Mouse (Mus musculus) midbrain, postnatal 0 days (tissue): ENCODE data around the gene Chst8. TPM values are rescaled to one million over a fixed set of nuclear protein-coding genes. Genes with fewer than 3 reads are reported as not detected.
A peak's percentile ranks its signal among the peaks of the same experiment; 100 is the strongest.

Source experiments
- ATAC-seq: fragments of 200-750 bp; cut with Nextera tagmentation; 2 replicates; pipeline ENCODE4 v1.8.0; 2017; ENCODE audit warnings: moderate number of reproducible peaks, mild to moderate bottlenecking, moderate TSS enrichment, moderate library complexity; ENCODE audit not compliant: low FRiP score
- DNase-seq: peaks from one replicate; pipeline ENCODE4 v3.0.0-alpha.2; 2015; ENCODE audit warnings: low spot score
- H3K27ac ChIP-seq: fragments of 300-500 bp; sonication (generic); 2 replicates; pipeline ENCODE4 v1.5.1; 2014; ENCODE audit warnings: low read depth, mild to moderate bottlenecking, low read length, mixed read lengths
- H3K27me3 ChIP-seq: fragments of 300-500 bp; sonication (generic); 2 replicates; pipeline ENCODE4 v1.6.1; 2014; ENCODE audit warnings: low read length, control low read depth, mixed read lengths; ENCODE audit not compliant: insufficient read depth
- H3K36me3 ChIP-seq: fragments of 300-500 bp; sonication (generic); 2 replicates; pipeline ENCODE4 v1.6.1; 2014; ENCODE audit warnings: low read length, control low read depth, mixed read lengths; ENCODE audit not compliant: insufficient read depth
- H3K4me1 ChIP-seq: fragments of 300-500 bp; sonication (generic); 2 replicates; pipeline ENCODE4 v1.6.1; 2014; ENCODE audit warnings: mild to moderate bottlenecking, control low read depth, antibody characterized with exemption, low read length, mixed read lengths; ENCODE audit not compliant: insufficient read depth
- H3K4me2 ChIP-seq: fragments of 300-500 bp; sonication (generic); 2 replicates; pipeline ENCODE4 v1.6.1; 2014; ENCODE audit warnings: low read depth, mild to moderate bottlenecking, low read length, mixed read lengths; ENCODE audit not compliant: poor library complexity, severe bottlenecking
- H3K4me3 ChIP-seq: fragments of 300-500 bp; sonication (generic); 2 replicates; pipeline ENCODE4 v1.5.1; 2014; ENCODE audit warnings: low read depth, mild to moderate bottlenecking, low read length, moderate library complexity
- H3K9ac ChIP-seq: fragments of 300-500 bp; sonication (generic); replicated peaks from 2 replicates; pipeline ENCODE4 v1.6.1; 2014; ENCODE audit warnings: mild to moderate bottlenecking, low read length, moderate library complexity, mixed read lengths; ENCODE audit not compliant: poor library complexity, severe bottlenecking
- H3K9me3 ChIP-seq: fragments of 300-500 bp; sonication (generic); 2 replicates; pipeline ENCODE4 v1.6.1; 2016; ENCODE audit warnings: low read length, control low read depth
- CTCF ChIP-seq: IDR thresholded peaks from 2 replicates; pipeline ENCODE4 v1.5.1; 2016; ENCODE audit warnings: antibody characterized with exemption, mild to moderate bottlenecking
- WGBS: fragments of 180-500 bp; shearing (Covaris S2); extraction: QIAGEN DNeasy Blood & Tissue Kit; methylation state at CpG from one replicate; pipeline ENCODE4 v1.1.7; 2014; 5-methylcytosine and 5-hydroxymethylcytosine counted together
- polyA plus RNA-seq: library from polyadenylated mRNA; unstranded; fragments of >200 nt; fragmentation: Nextera tagmentation; extraction: Ambion mirVana; gene quantifications from 2 replicates; pipeline ENCODE4 v1.2.1, GENCODE M21; 2015
- total RNA-seq: library from RNA; depleted of rRNA; stranded (reverse); fragments of >200 nt; gene quantifications from 2 replicates; pipeline ENCODE4 v1.2.3, GENCODE M21; 2014

Chst8 gene
- total and polyA plus RNA-seq, 2 experiments from 2014 or later, result 16.2 to 20.1 TPM

DNA sequence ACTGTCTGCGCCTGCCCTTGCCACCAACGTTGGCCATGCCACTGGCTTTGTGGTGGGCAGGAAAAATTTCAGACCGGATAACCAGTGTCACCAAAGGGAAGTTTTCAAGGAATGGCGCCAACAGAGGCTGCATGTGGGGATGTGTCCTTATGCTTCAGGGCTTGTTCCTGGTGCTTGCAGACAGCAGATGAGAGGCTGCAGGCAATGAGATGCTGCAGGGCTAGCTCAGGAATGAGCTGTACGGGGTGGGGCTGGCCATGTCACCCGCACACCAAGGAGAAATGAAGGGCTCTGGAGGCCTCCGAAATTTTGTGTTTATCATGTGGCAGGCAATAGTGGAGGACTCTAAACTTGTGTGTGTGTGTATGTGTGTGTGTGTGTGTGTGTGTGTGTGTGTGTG, 149.4 kb downstream of the Chst8 start:
- no peak overlapping the region for H3K9ac ChIP-seq
- H3K27ac ChIP-seq, result no peak overlapping the region
- H3K4me3 ChIP-seq, result no peak overlapping the region
- no peak overlapping the region for H3K4me2 ChIP-seq
- H3K27me3 ChIP-seq, result no peaks in the 10 kb centered on the region
- ATAC-seq (no peak), DNase-seq (no peak)
- no peaks in the 10 kb centered on the region for H3K4me1 ChIP-seq
- WGBS, result 46% methylated on average over 7 of the region's 7 CpGs
- TF ChIP-seq CTCF, result no peak
- no peaks in the 10 kb centered on the region for H3K9me3 ChIP-seq
- H3K36me3 ChIP-seq, result no peaks in the 10 kb centered on the region

DNA sequence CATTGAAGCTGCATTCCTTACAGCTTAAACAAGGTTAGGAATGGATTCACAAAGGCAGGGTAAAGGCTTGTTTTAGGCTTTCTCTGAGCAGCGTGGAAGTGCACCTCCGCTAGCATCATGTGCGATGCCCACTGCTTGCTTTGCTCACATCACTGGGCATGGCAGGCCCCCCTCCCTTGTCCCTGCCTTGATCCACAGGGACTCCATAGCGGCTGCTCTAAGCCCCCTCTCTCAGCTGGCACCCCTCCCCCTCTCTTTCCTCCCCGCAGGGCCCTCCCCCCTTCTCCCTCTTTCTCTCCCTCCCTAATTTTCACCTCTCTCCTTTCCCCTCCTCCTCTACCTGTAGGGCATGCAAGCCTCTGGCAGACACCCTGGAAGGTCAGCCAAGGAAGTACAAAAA, 150.3 kb downstream of the Chst8 start:
- Histone ChIP-seq H3K4me2 (no peak overlapping the region), H3K9me3 (no peaks in the 10 kb centered on the region), H3K27ac (no peak overlapping the region), H3K9ac (no peak overlapping the region), H3K4me1 (no peaks in the 10 kb centered on the region), H3K27me3 (no peaks in the 10 kb centered on the region), H3K36me3 (no peaks in the 10 kb centered on the region), H3K4me3 (no peak overlapping the region)
- WGBS, result 18% methylated on average over 5 of the region's 5 CpGs
- ATAC-seq (no peak), DNase-seq (no peak)
- no peak for TF ChIP-seq CTCF

DNA sequence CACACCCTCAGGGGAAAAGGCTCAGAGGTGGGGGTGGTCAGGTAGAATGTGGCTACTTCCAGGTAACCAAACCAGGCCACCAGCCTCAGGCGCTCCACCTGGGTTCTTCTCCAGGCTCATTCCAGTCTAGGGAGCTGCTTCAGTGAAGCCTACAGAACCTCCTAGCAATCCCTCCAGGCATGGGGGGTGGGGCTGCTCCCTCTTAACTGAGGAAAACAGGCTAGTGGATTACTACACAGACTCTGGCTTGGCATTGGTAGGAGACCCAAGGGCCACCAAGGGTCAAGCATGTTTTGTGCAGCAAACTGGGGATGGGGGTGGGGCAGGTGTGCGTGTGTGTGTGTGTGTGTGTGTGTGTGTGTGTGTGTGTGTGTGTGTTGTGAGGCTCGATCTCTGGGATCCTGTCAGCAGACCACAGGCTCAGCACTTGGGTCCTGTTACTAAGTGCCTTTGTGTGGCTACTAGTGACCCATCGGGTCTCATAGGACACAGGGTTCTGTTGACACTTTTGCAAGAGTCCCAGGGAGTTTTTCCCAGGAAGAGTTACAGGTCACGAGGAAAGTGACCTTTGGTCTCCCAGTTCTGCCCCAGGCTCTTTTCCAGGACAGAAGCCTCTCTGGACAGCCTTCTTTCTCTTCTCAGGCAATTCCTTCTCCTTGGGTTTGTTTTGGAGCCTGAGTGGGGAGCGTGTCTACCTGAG, 153.0 kb downstream of the Chst8 start:
- Histone ChIP-seq H3K27ac (no peak overlapping the region), H3K9ac (no peak overlapping the region), H3K9me3 (no peaks in the 10 kb centered on the region), H3K4me3 (no peak overlapping the region), H3K4me2 (no peak overlapping the region), H3K27me3 (no peaks in the 10 kb centered on the region), H3K4me1 (no peaks in the 10 kb centered on the region), H3K36me3 (no peaks in the 10 kb centered on the region)
- DNase-seq (no peak), ATAC-seq (no peak)
- 86% methylated on average over 6 of the region's 6 CpGs for WGBS
- no peak for TF ChIP-seq CTCF

DNA sequence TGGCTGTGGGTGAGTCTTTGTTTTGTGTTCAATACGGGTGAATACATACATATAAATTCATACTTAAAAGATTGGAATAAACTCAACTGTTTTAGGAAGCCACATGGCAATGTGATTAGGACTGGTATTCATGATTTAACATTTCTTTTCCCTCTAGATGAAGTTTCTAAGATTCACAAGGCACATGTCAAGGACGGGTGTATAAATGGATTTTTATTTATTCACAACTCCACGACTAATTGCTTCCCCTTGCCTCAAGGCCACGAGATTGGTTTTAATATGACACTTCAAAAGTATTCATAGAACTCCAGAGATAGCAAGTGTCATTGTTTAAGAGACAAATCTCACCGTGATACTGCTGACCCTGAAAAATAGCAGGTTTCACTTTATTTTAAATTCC, 155.9 kb downstream of the Chst8 start, which contains the start of gene Kctd15:
TSS of gene Kctd15 (minus strand) at position 101 of the 400 bp plus-strand sequence.
- Histone ChIP-seq H3K36me3 (no peaks in the 10 kb centered on the region), H3K9me3 (no peaks in the 10 kb centered on the region), H3K4me2 (peak within 1 kb of the TSS; percentile 76), H3K9ac (peak within 1 kb of the TSS; percentile 86), H3K27me3 (no peaks in the 10 kb centered on the region), H3K4me1 (no peaks in the 10 kb centered on the region), H3K27ac (peak within 1 kb of the TSS; percentile 93; the same call in 1 of the 2 replicates), H3K4me3 (peak within 1 kb of the TSS; percentile 79)
- DNase-seq (no peak), ATAC-seq (no peak)
- 48% methylated on average over 5 of the region's 5 CpGs for WGBS
- no peak for TF ChIP-seq CTCF

DNA sequence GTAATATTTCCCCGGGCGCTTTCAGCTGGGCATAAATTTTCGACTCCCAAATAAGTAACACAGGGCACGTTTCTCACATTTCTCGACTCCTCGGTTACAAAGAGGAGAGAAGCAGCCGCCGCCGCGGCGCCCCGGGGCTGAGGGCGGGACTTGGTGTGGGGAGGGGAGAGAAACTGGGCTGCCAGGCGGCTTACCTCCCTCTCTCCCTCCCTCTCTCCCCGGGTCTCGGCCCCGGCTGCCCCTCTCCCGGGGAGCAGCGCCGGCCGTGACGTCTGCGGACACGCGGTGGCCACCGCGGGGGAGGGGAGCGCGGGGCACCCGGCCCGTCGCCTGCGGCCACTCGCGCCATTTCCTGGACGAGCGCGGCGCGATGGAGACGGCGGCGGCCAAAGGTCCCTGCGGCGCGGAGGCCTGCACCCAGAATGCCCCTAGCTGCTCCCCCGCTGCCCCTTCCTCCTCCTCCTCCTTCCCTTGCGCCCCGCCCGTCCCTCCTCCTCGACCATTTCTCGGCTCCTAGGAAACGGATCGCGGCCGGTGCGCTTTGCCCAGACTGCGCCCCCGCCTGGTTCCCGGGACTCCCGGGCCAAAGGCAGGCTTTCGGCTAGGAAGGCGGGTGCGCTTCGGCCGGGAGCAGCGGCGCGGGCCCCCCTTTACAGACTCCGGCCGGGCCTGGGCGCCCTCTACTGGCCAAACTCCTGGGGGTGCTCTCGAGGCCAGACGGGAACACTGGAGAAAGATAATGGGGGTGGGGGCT, 157.2 kb downstream of the Chst8 start:
- no peaks in the 10 kb centered on the region for H3K27me3 ChIP-seq
- H3K4me1 ChIP-seq, result no peaks in the 10 kb centered on the region
- no peaks in the 10 kb centered on the region for H3K9me3 ChIP-seq
- WGBS, result under 1% methylated on average over 35 of the region's 74 CpGs
- peak overlapping the region; percentile 79 for H3K4me3 ChIP-seq
- peak overlapping the region; percentile 76 for H3K4me2 ChIP-seq
- peak overlapping the region; percentile 86 for H3K9ac ChIP-seq
- no peaks in the 10 kb centered on the region for H3K36me3 ChIP-seq
- H3K27ac ChIP-seq, result peak overlapping the region; percentile 93
- peak; percentile 82 for ATAC-seq
- TF ChIP-seq CTCF, result peak; percentile 84
- DNase-seq, result peak; percentile 93
